Mouse (Mus musculus): ENCODE measurements at regions not wholly inside any gene's neighbourhood (a gene's known extent, or its start where the extent isn't known, plus 50 kb on each side); places are given as distances from the start of the nearest gene placed in this dataset.
A peak's percentile ranks its signal among the peaks of the same experiment; 100 is the strongest.

GRCm38 (mm10) chr11:112889760-112890159 is 107.7 kb downstream of the Sox9 start:
- DNase-seq (ENCODE audit: low spot score) = no peak

DNA sequence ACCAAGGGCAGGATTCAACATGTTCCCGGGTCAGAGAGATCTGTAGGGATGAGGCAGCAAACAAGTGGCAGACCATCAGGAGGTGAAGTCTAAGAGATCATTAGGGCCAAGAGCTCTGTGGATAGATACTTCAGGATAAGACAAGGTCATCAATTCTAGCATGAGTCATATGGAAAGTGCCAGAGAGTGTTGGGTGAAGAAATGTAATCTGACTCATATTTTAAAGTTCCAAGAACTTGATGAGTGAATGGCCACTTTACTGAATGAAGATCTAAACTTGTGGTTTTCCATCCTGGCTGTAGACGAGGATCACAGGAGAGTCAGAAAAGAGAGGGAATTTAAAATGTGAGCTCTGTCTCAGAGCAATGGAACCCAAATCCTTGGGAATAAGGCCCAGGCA is 115.6 kb downstream of the Sox9 start:
- no peak for DNase-seq (ENCODE audit: low spot score)

DNA sequence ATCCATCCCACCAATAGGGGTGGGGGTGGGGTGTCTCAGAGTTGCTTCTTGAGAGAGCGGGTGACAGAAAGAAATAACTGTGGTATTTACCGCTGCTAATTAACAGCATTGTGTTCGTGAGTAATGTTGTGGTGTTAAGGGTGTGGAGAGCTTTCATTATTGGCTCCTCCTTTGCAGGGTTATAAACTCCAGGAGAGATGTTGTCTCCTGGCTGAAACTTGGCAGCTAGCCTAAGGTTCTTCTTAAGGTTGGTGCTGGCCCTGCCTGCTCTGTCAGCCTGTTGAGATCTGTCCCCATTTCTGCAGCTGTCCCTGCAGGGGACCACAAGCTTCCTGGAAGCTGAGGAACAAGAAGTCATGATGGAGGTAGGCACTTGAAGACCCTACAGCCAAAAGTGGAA is 120.6 kb downstream of the Sox9 start:
- DNase-seq (ENCODE audit: low spot score) = no peak

GRCm38 (mm10) chr11:112910309-112910708 is 128.3 kb downstream of the Sox9 start:
- no peak for DNase-seq (ENCODE audit: low spot score)

DNA sequence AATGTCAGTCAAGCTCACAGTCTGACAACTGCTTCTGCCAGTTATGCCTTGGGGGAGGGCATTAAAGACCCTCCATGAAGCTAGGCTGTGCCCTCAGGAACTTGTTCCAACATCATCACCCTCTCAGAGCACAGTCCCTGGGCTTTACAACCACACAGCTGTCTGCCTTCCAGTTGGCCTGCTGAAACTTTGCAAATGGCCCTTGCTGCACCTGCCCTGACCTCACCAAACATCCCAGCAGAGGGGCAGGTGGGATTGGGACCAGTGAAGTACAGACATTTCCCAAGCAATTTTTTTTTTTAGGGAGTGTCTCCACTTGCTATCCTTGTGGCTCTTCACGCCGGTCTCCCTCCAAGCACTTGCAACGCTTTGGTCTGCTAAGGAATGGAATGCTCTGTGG is 130.9 kb downstream of the Sox9 start:
- DNase-seq (ENCODE audit: low spot score) = no peak

GRCm38 (mm10) chr11:112916923-112917322 is 134.9 kb downstream of the Sox9 start:
- no peak for DNase-seq (ENCODE audit: low spot score)

DNA sequence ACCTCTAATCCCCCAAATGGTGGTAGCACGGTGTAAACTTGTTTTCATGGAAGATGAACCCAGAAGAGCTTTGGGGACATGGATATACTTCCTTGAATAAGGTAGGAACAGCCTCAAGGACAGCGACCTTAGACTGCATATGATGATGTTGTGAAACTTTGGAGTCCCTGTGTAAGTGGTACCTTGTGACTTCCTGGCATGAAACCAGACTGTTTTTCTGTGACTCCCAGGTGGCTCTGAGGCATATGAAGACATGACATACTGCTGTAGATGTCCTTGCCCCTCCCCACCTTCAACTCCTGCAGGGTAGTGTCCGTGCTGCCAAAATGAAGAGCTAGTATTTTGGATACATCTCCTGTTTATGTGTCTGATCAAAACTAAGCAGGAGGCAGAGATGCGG is 138.1 kb downstream of the Sox9 start:
- no peak for DNase-seq (ENCODE audit: low spot score)

GRCm38 (mm10) chr11:112924577-112924976 is 142.6 kb downstream of the Sox9 start:
- DNase-seq (ENCODE audit: low spot score) = no peak

DNA sequence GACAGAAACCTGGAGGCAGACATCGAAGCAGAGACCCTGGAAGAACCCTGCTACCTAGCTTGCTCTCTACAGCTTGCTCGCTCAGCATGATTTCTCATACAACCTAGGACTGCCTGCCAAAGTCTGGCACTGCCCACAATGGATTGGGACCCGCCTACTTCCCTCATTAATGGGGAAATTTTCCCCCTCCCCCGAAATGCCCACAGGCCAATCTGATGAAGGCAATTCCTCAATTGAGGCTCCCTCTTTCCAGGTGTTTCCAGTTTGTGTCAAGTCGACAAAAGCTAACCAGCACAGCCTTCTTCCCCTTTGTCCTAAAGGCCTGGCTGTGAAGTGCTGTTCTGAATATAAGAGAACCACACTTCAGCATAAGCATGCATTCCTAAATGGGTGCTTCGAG is 143.1 kb downstream of the Sox9 start:
- DNase-seq (ENCODE audit: low spot score) = no peak

DNA sequence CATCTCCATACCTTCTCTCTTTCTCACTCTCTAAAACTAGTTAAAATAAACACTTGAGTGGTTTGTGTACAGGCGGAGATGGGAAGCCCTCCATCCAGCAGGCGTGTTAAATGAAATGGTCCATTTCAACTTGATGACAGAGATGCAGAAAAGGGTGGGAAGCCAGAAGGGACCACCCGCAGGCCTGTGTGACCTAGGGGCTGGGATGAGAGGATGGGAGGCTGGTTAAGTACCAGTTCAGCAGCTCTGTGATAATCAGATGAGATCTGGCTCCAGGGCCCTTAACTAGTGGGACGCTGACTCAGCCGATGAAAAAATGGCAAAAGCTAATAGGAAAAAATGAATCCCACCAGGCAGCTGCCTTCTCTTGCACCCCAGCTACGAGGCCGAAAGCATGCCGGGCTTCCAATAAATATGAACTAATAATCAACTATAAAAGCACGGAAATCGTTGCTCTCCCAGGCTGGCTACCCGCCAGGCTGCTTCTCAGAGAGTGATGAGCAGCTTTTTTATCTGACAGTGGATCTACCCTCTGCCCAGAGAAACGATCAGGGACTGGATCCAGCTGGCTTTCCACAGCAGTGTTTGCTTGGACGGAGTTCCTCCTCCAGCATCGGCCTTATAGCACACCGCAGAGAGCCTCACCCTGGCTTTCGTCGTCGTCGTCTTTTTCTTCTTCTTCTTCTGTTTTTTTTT is 144.5 kb downstream of the Sox9 start:
- no peak for DNase-seq (ENCODE audit: low spot score)

DNA sequence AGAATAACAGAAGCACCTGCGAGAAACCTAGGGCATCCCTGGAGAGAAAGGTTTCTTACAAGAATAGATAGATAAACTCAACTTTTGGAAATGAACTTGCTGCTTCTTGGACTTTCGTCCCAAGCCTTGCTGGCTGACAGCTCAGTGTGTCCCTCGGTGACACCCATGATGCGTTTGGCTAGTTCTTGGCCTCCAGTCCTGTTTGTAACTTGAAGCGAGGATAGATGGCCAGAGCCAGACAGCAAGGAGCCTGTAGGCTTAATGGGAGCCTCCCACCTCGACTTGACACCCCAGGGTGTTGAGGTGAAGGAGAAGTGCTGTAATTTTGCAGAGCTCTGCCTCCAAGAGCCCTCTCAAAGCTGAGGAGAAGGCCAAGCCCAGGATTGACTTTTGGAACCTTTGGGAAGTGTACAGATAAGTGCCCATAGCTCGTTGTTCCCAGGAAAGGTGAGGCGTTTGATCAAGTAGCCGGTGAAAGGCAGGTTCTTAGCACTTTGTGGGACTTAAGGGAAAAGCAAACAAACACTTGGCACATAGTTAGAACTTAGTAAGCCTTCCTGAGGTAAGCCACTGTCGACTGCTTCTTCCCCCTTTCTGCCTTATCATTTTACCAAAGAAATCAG is 148.3 kb downstream of the Sox9 start:
- DNase-seq (ENCODE audit: low spot score) = no peak

DNA sequence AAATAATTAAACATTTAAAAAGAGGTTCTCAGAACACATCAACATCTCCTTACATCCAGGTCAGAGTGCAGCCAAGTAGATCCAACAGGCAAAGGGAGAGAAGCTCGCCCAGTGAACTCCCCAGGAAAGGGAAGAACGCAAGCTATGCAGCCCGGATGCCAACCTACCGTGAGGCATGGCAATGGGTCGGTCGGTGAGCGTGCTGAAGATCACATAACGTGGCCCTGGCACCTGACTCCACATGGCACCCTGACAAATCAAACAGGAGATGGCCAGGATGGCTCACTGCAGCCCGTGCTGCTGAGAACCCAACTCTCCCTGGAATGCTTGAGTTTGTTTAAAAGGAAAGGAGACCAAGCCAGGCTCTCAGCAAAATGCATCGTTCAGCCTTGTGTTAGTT is 156.0 kb downstream of the Sox9 start:
- no peak for DNase-seq (ENCODE audit: low spot score)

DNA sequence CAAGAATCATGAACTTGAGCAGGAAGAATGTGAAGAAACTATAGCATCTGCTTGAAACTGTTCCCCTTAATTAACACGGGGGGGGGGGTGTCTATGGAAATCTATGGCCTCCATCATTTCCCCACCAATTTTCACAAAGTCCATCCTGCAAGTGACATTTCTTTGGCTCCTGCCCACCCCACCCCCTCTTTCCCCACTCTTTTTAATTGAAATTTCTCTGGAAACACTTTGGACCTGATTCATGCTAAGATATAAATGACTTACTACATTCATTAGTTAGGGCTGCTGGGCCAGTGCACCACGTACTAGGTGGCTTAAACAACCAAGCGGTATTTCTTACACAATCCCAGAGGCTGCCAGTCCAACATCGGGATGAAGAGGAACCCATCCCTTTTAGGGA is 169.4 kb downstream of the Sox9 start:
- no peak for DNase-seq (ENCODE audit: low spot score)

- DNase-seq (ENCODE audit: low spot score) = no peak
Measured at GRCm38 (mm10) chr11:112952356-112952755, 170.3 kb downstream of the Sox9 start.

- no peak for DNase-seq (ENCODE audit: low spot score)
Measured at GRCm38 (mm10) chr11:112953491-112953890, 171.5 kb downstream of the Sox9 start.

GRCm38 (mm10) chr11:112956748-112957440 is 174.9 kb downstream of the Sox9 start:
- no peak for DNase-seq (ENCODE audit: low spot score)

DNA sequence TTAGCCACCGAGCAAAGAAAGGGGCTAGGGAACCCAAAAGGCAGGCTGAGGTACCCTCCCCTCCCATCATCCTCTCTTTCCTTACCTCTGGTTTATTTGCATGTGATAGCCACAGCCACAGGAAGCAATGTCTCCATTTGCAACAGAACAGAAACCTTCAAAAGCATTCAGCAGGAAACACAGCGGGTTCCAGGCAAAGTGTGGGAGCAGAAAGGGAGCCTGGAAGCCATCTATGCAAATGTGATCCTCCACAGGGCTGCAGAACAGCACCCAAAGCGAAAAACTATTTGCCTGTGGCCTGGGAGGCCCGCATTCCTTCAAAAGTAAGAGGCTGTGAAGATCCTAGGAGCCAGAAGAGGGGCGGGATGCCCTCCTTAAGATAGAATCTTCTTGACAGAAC is 177.6 kb downstream of the Sox9 start:
- no peak for DNase-seq (ENCODE audit: low spot score)

GRCm38 (mm10) chr11:112973286-112973685 is 191.3 kb downstream of the Sox9 start:
- DNase-seq (ENCODE audit: low spot score) = peak; percentile 88

DNA sequence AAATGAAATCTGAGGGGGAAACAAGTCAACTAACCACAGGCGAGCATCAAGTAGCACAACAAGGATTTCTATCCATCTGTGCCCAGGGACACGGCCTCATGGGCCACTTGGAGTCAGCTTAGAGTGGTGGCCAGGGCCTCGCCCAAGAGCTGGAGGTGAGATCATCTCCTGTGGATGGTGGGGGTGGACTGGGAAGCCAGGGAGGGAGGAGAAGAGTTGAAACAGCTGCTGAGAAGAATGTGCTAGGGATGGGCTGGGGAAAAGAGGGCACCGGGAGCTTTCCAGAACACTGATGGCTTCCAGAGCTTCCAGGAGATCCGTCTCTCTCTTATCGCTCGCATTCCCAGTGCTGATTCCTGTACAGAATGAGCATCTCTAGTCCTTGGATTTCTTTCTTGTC is 192.9 kb downstream of the Sox9 start:
- DNase-seq (ENCODE audit: low spot score) = no peak

- DNase-seq (ENCODE audit: low spot score) = peak; percentile 86
Measured at GRCm38 (mm10) chr11:112976914-112977785, 195.1 kb downstream of the Sox9 start.

DNA sequence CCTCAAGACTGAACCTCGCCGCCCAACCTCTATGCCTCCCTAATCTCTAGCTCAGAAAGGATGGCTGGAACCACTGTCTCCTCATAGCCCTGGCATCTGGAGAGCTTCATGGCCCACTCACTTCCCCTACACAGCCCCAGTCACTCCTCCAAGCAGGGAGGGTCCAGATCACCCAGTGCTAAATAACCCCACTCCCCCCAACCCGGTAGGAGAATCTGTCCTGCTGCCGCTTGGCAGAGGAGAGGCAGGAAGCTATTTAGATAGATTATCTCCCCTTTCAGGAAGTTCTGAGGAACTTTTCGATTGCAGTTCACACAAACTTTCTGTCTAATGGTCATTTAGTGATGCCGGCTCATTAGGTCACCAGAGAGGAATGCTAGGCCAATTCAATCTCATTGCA is 196.9 kb downstream of the Sox9 start:
- no peak for DNase-seq (ENCODE audit: low spot score)

DNA sequence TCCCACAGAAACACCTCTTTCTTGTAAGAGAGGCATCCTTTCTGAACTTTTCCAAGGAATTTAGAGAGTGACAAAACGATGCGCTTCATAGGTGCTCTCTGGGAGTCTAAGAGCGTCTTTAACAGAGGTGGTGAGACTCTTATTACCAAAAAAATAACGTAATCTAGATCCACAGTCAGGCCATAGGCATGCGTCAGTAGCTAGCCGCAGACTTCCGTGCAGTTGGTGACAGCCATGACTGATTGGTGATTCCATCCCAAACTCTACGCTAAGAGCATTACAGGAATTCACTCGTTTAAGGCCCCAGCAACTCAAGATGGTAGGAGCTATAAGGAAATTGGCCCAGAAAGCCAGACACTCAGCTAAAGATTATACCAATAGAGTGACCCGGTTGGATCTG is 197.4 kb downstream of the Sox9 start:
- no peak for DNase-seq (ENCODE audit: low spot score)

Measured in retina, embryonic 14.5 days (tissue).